Mouse (Mus musculus): ENCODE measurements at regions not wholly inside any gene's neighbourhood (a gene's known extent, or its start where the extent isn't known, plus 50 kb on each side); places are given as distances from the start of the nearest gene placed in this dataset.

DNA sequence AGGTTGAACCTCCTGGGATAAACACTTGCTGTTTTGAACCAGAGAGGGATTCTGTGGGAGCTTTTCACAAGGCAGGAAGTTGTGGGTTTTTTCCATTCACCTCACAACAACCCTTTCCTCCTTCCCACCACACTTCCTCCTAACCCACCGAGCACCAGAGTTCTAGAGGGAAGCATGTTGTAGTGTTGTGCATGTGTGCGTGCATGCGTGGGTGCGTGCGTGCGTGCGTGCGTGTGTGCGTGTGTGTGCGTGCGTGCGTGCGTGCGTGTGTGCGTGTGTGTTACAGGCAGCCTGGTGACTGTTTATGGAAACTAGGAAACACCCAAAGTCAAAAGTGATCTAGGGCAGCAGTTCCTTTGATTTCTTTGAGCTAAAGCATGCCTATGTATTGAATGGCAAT, 186.5 kb upstream of the Klf7 start:
- ATAC-seq (replicated peaks; ENCODE audit: low FRiP score) (no peak), DNase-seq (ENCODE audit: low spot score) (no peak)
- Histone ChIP-seq H3K36me3 (ENCODE audit: control insufficient read depth, insufficient read depth, low read length) (no peaks in the 10 kb centered on the region), H3K27ac (ENCODE audit: low read depth, low read length) (no peak overlapping the region), H3K27me3 (replicated peaks; ENCODE audit: control insufficient read depth, insufficient read depth, low read length) (no peaks in the 10 kb centered on the region), H3K9me3 (ENCODE audit: control insufficient read depth, low read length) (no peaks in the 10 kb centered on the region), H3K9ac (ENCODE audit: low read depth, low read length) (no peak overlapping the region), H3K4me1 (replicated peaks; ENCODE audit: control insufficient read depth, insufficient read depth, low read length) (peaks cover 3% of the 10 kb centered on the region; the same call in 1 of the 2 replicates), H3K4me2 (no peak overlapping the region), H3K4me3 (ENCODE audit: low read depth, low read length) (no peak overlapping the region)
- 78% methylated on average over 15 of the region's 15 CpGs for WGBS

DNA sequence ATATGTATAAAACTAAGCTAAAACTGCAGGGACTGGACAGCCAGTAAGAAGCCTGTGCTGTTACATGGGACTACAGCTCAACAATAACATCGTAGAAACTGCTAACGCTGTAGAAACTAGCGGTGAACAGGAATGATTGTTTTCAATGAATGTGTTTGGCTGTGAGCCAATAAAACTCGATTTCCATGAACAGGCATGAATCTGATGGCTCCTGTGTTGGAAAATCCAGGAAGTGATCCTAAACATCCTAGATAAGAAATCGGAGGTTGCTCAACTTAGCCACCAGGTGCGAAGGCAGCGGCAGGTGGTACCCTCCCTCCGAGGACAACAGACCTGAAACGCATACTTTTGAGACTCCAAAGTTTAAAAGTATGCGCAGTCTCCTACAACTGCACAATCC, 186.0 kb upstream of the Klf7 start:
- Histone ChIP-seq H3K27ac (ENCODE audit: low read depth, low read length) (no peak overlapping the region; the same call in 1 of the 2 replicates), H3K4me1 (replicated peaks; ENCODE audit: control insufficient read depth, insufficient read depth, low read length) (peaks cover 3% of the 10 kb centered on the region; the same call in 1 of the 2 replicates), H3K36me3 (ENCODE audit: control insufficient read depth, insufficient read depth, low read length) (no peaks in the 10 kb centered on the region), H3K9me3 (ENCODE audit: control insufficient read depth, low read length) (no peaks in the 10 kb centered on the region), H3K4me2 (no peak overlapping the region), H3K9ac (ENCODE audit: low read depth, low read length) (no peak overlapping the region), H3K4me3 (ENCODE audit: low read depth, low read length) (no peak overlapping the region), H3K27me3 (replicated peaks; ENCODE audit: control insufficient read depth, insufficient read depth, low read length) (no peaks in the 10 kb centered on the region)
- ATAC-seq (replicated peaks; ENCODE audit: low FRiP score) (no peak), DNase-seq (ENCODE audit: low spot score) (no peak)
- WGBS, result 62% methylated on average over 10 of the region's 10 CpGs

GRCm38 (mm10) chr1:64305427-64306213, 183.5 kb upstream of the Klf7 start:
- peak overlapping the region; percentile 5; the same call in 1 of the 2 replicates for H3K27ac ChIP-seq (ENCODE audit: low read depth, low read length)
- H3K9ac ChIP-seq (ENCODE audit: low read depth, low read length), result no peak overlapping the region
- no peaks in the 10 kb centered on the region for H3K9me3 ChIP-seq (ENCODE audit: control insufficient read depth, low read length)
- ATAC-seq (replicated peaks; ENCODE audit: low FRiP score) (peak; percentile 53; the same call in 1 of the 2 replicates), DNase-seq (ENCODE audit: low spot score) (no peak)
- H3K4me2 ChIP-seq, result no peak overlapping the region
- no peak overlapping the region for H3K4me3 ChIP-seq (ENCODE audit: low read depth, low read length)
- no peaks in the 10 kb centered on the region for H3K27me3 ChIP-seq (replicated peaks; ENCODE audit: control insufficient read depth, insufficient read depth, low read length)
- 30% methylated on average over 13 of the region's 13 CpGs for WGBS
- peaks cover 3% of the 10 kb centered on the region; the same call in 1 of the 2 replicates for H3K4me1 ChIP-seq (replicated peaks; ENCODE audit: control insufficient read depth, insufficient read depth, low read length)
- H3K36me3 ChIP-seq (ENCODE audit: control insufficient read depth, insufficient read depth, low read length), result no peaks in the 10 kb centered on the region

- WGBS, result 9% methylated on average over 9 of the region's 10 CpGs
- ATAC-seq (replicated peaks; ENCODE audit: low FRiP score), result no peak
- Histone ChIP-seq H3K9me3 (ENCODE audit: control insufficient read depth, low read length) (no peaks in the 10 kb centered on the region), H3K27ac (ENCODE audit: low read depth, low read length) (no peak overlapping the region), H3K36me3 (ENCODE audit: control insufficient read depth, insufficient read depth, low read length) (no peaks in the 10 kb centered on the region), H3K27me3 (replicated peaks; ENCODE audit: control insufficient read depth, insufficient read depth, low read length) (no peaks in the 10 kb centered on the region), H3K4me1 (replicated peaks; ENCODE audit: control insufficient read depth, insufficient read depth, low read length) (no peaks in the 10 kb centered on the region), H3K4me2 (peak overlapping the region; percentile 51), H3K4me3 (ENCODE audit: low read depth, low read length) (peak overlapping the region; percentile 20), H3K9ac (ENCODE audit: low read depth, low read length) (no peak overlapping the region)
- DNase-seq (ENCODE audit: low spot score), result no peak
Observed at GRCm38 (mm10) chr1:64302833-64303358, 180.8 kb upstream of the Klf7 start.

DNA sequence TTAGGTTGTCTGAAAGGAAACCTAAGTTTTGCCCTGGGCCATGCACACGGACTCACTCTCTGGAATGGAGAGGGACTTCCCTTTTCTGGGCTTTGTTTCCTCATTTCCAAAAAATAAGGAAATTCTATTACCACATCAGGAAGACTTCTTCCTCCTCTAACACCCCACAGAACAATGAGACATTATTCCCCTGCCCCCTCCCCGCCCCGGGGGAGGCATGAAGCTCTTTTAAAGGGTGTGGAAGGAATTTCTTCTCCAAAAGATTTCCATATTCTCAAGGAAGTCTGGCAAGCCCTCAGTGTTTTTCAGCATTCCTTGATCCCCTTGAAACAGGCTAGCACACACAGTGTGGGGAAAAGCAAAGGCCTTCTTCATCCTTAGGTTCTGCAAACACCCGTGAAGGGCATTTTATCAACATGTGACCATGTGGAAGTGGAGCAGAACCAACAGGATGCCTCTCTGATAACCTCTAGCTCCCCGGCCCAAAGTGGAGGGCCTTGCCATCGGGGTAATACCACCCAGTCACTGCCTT, 179.5 kb upstream of the Klf7 start:
- 32% methylated on average over 6 of the region's 6 CpGs for WGBS
- H3K27me3 ChIP-seq (replicated peaks; ENCODE audit: control insufficient read depth, insufficient read depth, low read length), result no peaks in the 10 kb centered on the region
- no peaks in the 10 kb centered on the region for H3K36me3 ChIP-seq (ENCODE audit: control insufficient read depth, insufficient read depth, low read length)
- H3K27ac ChIP-seq (ENCODE audit: low read depth, low read length), result no peak overlapping the region
- no peak overlapping the region for H3K9ac ChIP-seq (ENCODE audit: low read depth, low read length)
- H3K9me3 ChIP-seq (ENCODE audit: control insufficient read depth, low read length), result no peaks in the 10 kb centered on the region
- no peaks in the 10 kb centered on the region for H3K4me1 ChIP-seq (replicated peaks; ENCODE audit: control insufficient read depth, insufficient read depth, low read length)
- no peak overlapping the region for H3K4me3 ChIP-seq (ENCODE audit: low read depth, low read length)
- ATAC-seq (replicated peaks; ENCODE audit: low FRiP score) (no peak), DNase-seq (ENCODE audit: low spot score) (no peak)
- no peak overlapping the region for H3K4me2 ChIP-seq

DNA sequence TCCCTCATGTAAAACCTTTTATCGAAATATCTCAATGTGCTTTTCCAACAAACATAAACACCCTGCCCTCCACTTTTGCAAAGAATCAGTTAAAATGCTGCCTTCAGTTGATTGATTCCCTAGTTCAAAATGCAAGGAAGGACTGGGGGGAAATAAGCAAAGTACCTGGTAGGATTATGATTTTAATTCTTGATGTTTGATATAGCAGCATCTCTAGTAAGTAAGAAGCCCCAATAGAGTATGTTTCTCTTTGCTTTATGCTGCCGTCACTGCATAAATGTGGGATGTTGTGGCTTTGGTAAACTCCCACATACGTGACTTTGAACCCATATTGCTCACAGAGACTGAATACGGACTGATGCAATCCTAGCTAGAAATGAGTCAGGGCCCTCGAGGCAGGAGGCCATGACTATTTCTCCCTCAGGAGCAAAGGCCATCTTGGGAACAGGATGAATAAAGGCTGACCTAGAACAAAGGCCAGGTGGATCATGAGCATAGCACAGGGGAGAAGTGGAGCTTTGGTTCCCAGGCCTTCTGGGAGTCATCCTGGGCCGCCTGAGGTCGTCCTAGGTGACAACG, 179.0 kb upstream of the Klf7 start:
- Histone ChIP-seq H3K4me1 (replicated peaks; ENCODE audit: control insufficient read depth, insufficient read depth, low read length) (no peaks in the 10 kb centered on the region), H3K9ac (ENCODE audit: low read depth, low read length) (no peak overlapping the region), H3K9me3 (ENCODE audit: control insufficient read depth, low read length) (no peaks in the 10 kb centered on the region), H3K4me3 (ENCODE audit: low read depth, low read length) (no peak overlapping the region), H3K27ac (ENCODE audit: low read depth, low read length) (no peak overlapping the region), H3K27me3 (replicated peaks; ENCODE audit: control insufficient read depth, insufficient read depth, low read length) (no peaks in the 10 kb centered on the region), H3K36me3 (ENCODE audit: control insufficient read depth, insufficient read depth, low read length) (no peaks in the 10 kb centered on the region), H3K4me2 (no peak overlapping the region)
- DNase-seq (ENCODE audit: low spot score) (no peak), ATAC-seq (replicated peaks; ENCODE audit: low FRiP score) (0 out of 2 replicates have a peak, but pooled peaks have one; percentile 7)
- WGBS, result 61% methylated on average over 8 of the region's 8 CpGs

DNA sequence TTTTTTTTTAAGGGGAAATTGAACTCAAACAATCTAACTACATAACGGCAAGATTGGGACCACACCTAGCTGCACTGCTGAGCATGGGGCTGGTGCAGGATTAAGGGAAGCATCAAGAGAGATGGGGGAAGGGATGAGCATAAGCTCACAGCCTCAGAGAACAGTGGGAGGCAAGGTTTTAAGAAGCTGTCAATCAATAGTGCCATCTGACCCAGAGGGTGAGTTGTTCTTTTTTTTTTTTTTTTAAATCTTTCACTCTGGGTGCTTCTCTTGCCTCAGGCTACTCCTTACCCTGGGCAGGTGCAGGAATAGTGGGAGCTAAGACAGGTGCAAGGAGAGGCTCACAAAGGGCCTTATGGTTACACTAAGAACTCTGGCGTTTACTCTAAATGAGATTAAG, 176.9 kb upstream of the Klf7 start:
- H3K27ac ChIP-seq (ENCODE audit: low read depth, low read length), result no peak overlapping the region
- ATAC-seq (replicated peaks; ENCODE audit: low FRiP score), result no peak
- H3K36me3 ChIP-seq (ENCODE audit: control insufficient read depth, insufficient read depth, low read length), result no peaks in the 10 kb centered on the region
- no peaks in the 10 kb centered on the region for H3K4me1 ChIP-seq (replicated peaks; ENCODE audit: control insufficient read depth, insufficient read depth, low read length)
- WGBS, result 59% methylated on average over 2 of the region's 2 CpGs
- H3K9ac ChIP-seq (ENCODE audit: low read depth, low read length), result no peak overlapping the region
- DNase-seq (ENCODE audit: low spot score), result no peak
- H3K9me3 ChIP-seq (ENCODE audit: control insufficient read depth, low read length), result no peaks in the 10 kb centered on the region
- no peak overlapping the region for H3K4me2 ChIP-seq
- no peak overlapping the region for H3K4me3 ChIP-seq (ENCODE audit: low read depth, low read length)
- H3K27me3 ChIP-seq (replicated peaks; ENCODE audit: control insufficient read depth, insufficient read depth, low read length), result no peaks in the 10 kb centered on the region

DNA sequence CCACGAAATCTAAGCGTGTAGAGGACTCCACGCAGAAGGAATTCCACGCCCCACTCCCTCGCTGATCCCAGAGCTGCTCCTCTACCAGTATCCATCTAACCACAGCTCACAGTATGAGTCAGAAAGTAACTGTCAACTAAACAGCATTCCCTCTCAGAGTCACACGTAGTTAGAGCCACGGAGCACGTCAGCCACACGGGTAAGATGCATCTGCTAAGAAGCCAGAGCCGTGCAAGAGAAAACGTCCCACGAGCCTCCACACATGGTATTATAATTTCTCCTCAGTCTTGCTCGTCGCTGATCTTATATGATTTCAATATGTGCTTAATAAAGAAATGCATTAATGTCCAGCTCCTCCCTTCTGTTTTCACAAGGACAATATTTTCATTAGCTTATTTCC, 176.1 kb upstream of the Klf7 start:
- Histone ChIP-seq H3K9ac (ENCODE audit: low read depth, low read length) (no peak overlapping the region), H3K4me3 (ENCODE audit: low read depth, low read length) (no peak overlapping the region), H3K27ac (ENCODE audit: low read depth, low read length) (no peak overlapping the region), H3K27me3 (replicated peaks; ENCODE audit: control insufficient read depth, insufficient read depth, low read length) (no peaks in the 10 kb centered on the region), H3K9me3 (ENCODE audit: control insufficient read depth, low read length) (no peaks in the 10 kb centered on the region), H3K4me1 (replicated peaks; ENCODE audit: control insufficient read depth, insufficient read depth, low read length) (no peaks in the 10 kb centered on the region), H3K4me2 (no peak overlapping the region), H3K36me3 (ENCODE audit: control insufficient read depth, insufficient read depth, low read length) (no peaks in the 10 kb centered on the region)
- whole genome bisulfite sequencing, result 83% methylated on average over 14 of the region's 14 CpGs
- no peak for ATAC-seq (replicated peaks; ENCODE audit: low FRiP score)
- DNase-seq (ENCODE audit: low spot score), result no peak
